Mouse (Mus musculus): ENCODE measurements around the gene Tlr6.

Tlr6 gene

GRCm38 (mm10) chr5:64959843-64960230 is at the start of gene Tlr6:
Gene Tlr6 (minus strand): TSS chr5:64960097.
- in situ Hi-C loops (cut with MboI, MseI): loop anchor here (5.0 kb wide), 1 partner anchor 73 kb away; no protein-coding TSS in a partner anchor

- in situ Hi-C loops (cut with MboI, MseI): no loop called here
Observed at GRCm38 (mm10) chr5:65006011-65006491, 46.2 kb upstream of the Tlr6 start.

- in situ Hi-C loops (cut with MboI, MseI): no loop called here
Observed at GRCm38 (mm10) chr5:65005251-65005650, 45.4 kb upstream of the Tlr6 start.

- in situ Hi-C loops (cut with MboI, MseI): no loop called here
Observed at GRCm38 (mm10) chr5:65003946-65004535, 44.1 kb upstream of the Tlr6 start.

GRCm38 (mm10) chr5:65002940-65003824 is 43.3 kb upstream of the Tlr6 start:
- in situ Hi-C loops (cut with MboI, MseI): no loop called here

GRCm38 (mm10) chr5:64995408-64995807 is 35.5 kb upstream of the Tlr6 start:
- in situ Hi-C loops (cut with MboI, MseI): no loop called here

GRCm38 (mm10) chr5:64992540-64992939 is 32.6 kb upstream of the Tlr6 start:
- in situ Hi-C loops (cut with MboI, MseI): no loop called here

GRCm38 (mm10) chr5:64989940-64990339 is 30.0 kb upstream of the Tlr6 start:
- in situ Hi-C loops (cut with MboI, MseI): no loop called here

- in situ Hi-C loops (cut with MboI, MseI): no loop called here
Observed at GRCm38 (mm10) chr5:64985971-64986370, 26.1 kb upstream of the Tlr6 start.

- in situ Hi-C loops (cut with MboI, MseI): no loop called here
Observed at GRCm38 (mm10) chr5:64977128-64977527, 17.2 kb upstream of the Tlr6 start.

GRCm38 (mm10) chr5:64975121-64975520 is 15.2 kb upstream of the Tlr6 start:
- in situ Hi-C loops (cut with MboI, MseI): no loop called here

GRCm38 (mm10) chr5:64969861-64970771 is 10.2 kb upstream of the Tlr6 start, which contains the start of gene Fam114a1:
Gene Fam114a1 (plus strand): TSS chr5:64970071.
- in situ Hi-C loops (cut with MboI, MseI): no loop called here

GRCm38 (mm10) chr5:64968961-64969860 is 9.3 kb upstream of the Tlr6 start:
- in situ Hi-C loops (cut with MboI, MseI): no loop called here

- in situ Hi-C loops (cut with MboI, MseI): loop anchor here (5.0 kb wide), 1 partner anchor 76 kb away; no protein-coding TSS in a partner anchor
Observed at GRCm38 (mm10) chr5:64963735-64964134, 3.8 kb upstream of the Tlr6 start.

GRCm38 (mm10) chr5:64963271-64963670 is 3.4 kb upstream of the Tlr6 start:
- in situ Hi-C loops (cut with MboI, MseI): loop anchor here (5.0 kb wide), 1 partner anchor 76 kb away; no protein-coding TSS in a partner anchor

- in situ Hi-C loops (cut with MboI, MseI): loop anchor here (5.0 kb wide), 1 partner anchor 74 kb away; no protein-coding TSS in a partner anchor
Observed at GRCm38 (mm10) chr5:64960857-64961391, 1.0 kb upstream of the Tlr6 start.

- in situ Hi-C loops (cut with MboI, MseI): no loop called here
Observed at GRCm38 (mm10) chr5:64958991-64959842, 680 bp downstream of the Tlr6 start.

GRCm38 (mm10) chr5:64954931-64955330 is 5.0 kb downstream of the Tlr6 start:
- in situ Hi-C loops (cut with MboI, MseI): no loop called here

- in situ Hi-C loops (cut with MboI, MseI): no loop called here
Observed at GRCm38 (mm10) chr5:64951486-64951885, 8.4 kb downstream of the Tlr6 start.
